Mouse (Mus musculus): ENCODE results near the gene Inafm1. TPM values are rescaled to one million over a fixed set of nuclear protein-coding genes. Genes with fewer than 3 reads are reported as not detected.
"Not testable (repeated sequence)": the region's sequence is repeated elsewhere in the genome, so short reads cannot be mapped to it uniquely, and the experiment has no call there.

The Inafm1 gene
- total and polyA plus RNA-seq, 2 experiments from 2014 or later: 71.3 to 78.4 TPM

GRCm38 (mm10) chr7:16310020-16310520, 36.7 kb upstream of the Inafm1 start:
- Histone ChIP-seq H3K9ac (replicated peaks; ENCODE audit: low read length) (peak overlapping the region; percentile 57), H3K27ac (peak overlapping the region; percentile 65), H3K36me3 (ENCODE audit: insufficient read depth, low read length) (no peaks in the 10 kb centered on the region), H3K4me2 (ENCODE audit: low read depth, low read length) (peak overlapping the region; percentile 92), H3K9me3 (ENCODE audit: low read length) (no peaks in the 10 kb centered on the region), H3K27me3 (ENCODE audit: insufficient read depth, low read length) (no peaks in the 10 kb centered on the region), H3K4me3 (ENCODE audit: low read length) (peak overlapping the region; percentile 60), H3K4me1 (ENCODE audit: insufficient read depth, low read length) (peaks cover 13% of the 10 kb centered on the region)
- ATAC-seq (peak; percentile 6), DNase-seq (ENCODE audit: low spot score) (peak; percentile 78)
- peak; percentile 73 for TF ChIP-seq CTCF (IDR thresholded peaks at IDR 0.05; ENCODE audit: low read depth)
- WGBS: under 1% methylated on average over 38 of the region's 56 CpGs

- peak overlapping the region; percentile 92 for H3K4me2 ChIP-seq (ENCODE audit: low read depth, low read length)
- H3K4me1 ChIP-seq (ENCODE audit: insufficient read depth, low read length): peaks cover 13% of the 10 kb centered on the region
- peak overlapping the region; percentile 57 for H3K9ac ChIP-seq (replicated peaks; ENCODE audit: low read length)
- peak overlapping the region; percentile 60 for H3K4me3 ChIP-seq (ENCODE audit: low read length)
- peak; percentile 87 for DNase-seq (ENCODE audit: low spot score)
- no peaks in the 10 kb centered on the region for H3K27me3 ChIP-seq (ENCODE audit: insufficient read depth, low read length)
- H3K9me3 ChIP-seq (ENCODE audit: low read length): no peaks in the 10 kb centered on the region
- peak overlapping the region; percentile 65 for H3K27ac ChIP-seq
- H3K36me3 ChIP-seq (ENCODE audit: insufficient read depth, low read length): no peaks in the 10 kb centered on the region
- WGBS: 2% methylated on average over 59 of the region's 61 CpGs
- peak; percentile 32 for ATAC-seq
- no peak for TF ChIP-seq CTCF (IDR thresholded peaks at IDR 0.05; ENCODE audit: low read depth)
Measured at GRCm38 (mm10) chr7:16309318-16310019, 36.1 kb upstream of the Inafm1 start.

GRCm38 (mm10) chr7:16308555-16309317, 35.3 kb upstream of the Inafm1 start:
- peaks cover 13% of the 10 kb centered on the region for H3K4me1 ChIP-seq (ENCODE audit: insufficient read depth, low read length)
- peak overlapping the region; percentile 65; the same call in 1 of the 2 replicates for H3K27ac ChIP-seq
- H3K4me3 ChIP-seq (ENCODE audit: low read length): peak overlapping the region; percentile 60
- no peak for TF ChIP-seq CTCF (IDR thresholded peaks at IDR 0.05; ENCODE audit: low read depth)
- H3K4me2 ChIP-seq (ENCODE audit: low read depth, low read length): peak overlapping the region; percentile 92
- no peaks in the 10 kb centered on the region for H3K9me3 ChIP-seq (ENCODE audit: low read length)
- ATAC-seq: no peak
- WGBS: 31% methylated on average over 16 of the region's 16 CpGs
- H3K36me3 ChIP-seq (ENCODE audit: insufficient read depth, low read length): no peaks in the 10 kb centered on the region
- no peaks in the 10 kb centered on the region for H3K27me3 ChIP-seq (ENCODE audit: insufficient read depth, low read length)
- peak; percentile 6 for DNase-seq (ENCODE audit: low spot score)
- peak overlapping the region; percentile 57 for H3K9ac ChIP-seq (replicated peaks; ENCODE audit: low read length)

- Histone ChIP-seq H3K27ac (peak within 1 kb of the TSS; percentile 65), H3K4me2 (ENCODE audit: low read depth, low read length) (peak within 1 kb of the TSS; percentile 92), H3K4me3 (ENCODE audit: low read length) (peak within 1 kb of the TSS; percentile 60), H3K9ac (replicated peaks; ENCODE audit: low read length) (peak within 1 kb of the TSS; percentile 57)
- not testable (repeated sequence) for DNase-seq (ENCODE audit: low spot score); H3K9me3 ChIP-seq (ENCODE audit: low read length); ATAC-seq; H3K36me3 ChIP-seq (ENCODE audit: insufficient read depth, low read length); H3K27me3 ChIP-seq (ENCODE audit: insufficient read depth, low read length); H3K4me1 ChIP-seq (ENCODE audit: insufficient read depth, low read length)
- WGBS: 57% methylated on average over 1 of the region's 1 CpGs
Measured at GRCm38 (mm10) chr7:16308093-16308492, 34.7 kb upstream of the Inafm1 start, which contains the start of gene Bbc3. TSS of gene Bbc3 (plus strand) at chr7:16308393.

GRCm38 (mm10) chr7:16307141-16307540, 33.7 kb upstream of the Inafm1 start:
- H3K4me2 ChIP-seq (ENCODE audit: low read depth, low read length); H3K27me3 ChIP-seq (ENCODE audit: insufficient read depth, low read length); H3K27ac ChIP-seq; H3K9me3 ChIP-seq (ENCODE audit: low read length); H3K9ac ChIP-seq (replicated peaks; ENCODE audit: low read length); ATAC-seq; H3K4me3 ChIP-seq (ENCODE audit: low read length); H3K4me1 ChIP-seq (ENCODE audit: insufficient read depth, low read length); DNase-seq (ENCODE audit: low spot score); H3K36me3 ChIP-seq (ENCODE audit: insufficient read depth, low read length): not testable (repeated sequence)
- WGBS: 72% methylated on average over 6 of the region's 6 CpGs

- TF ChIP-seq CTCF (IDR thresholded peaks at IDR 0.05; ENCODE audit: low read depth): no peak
- peak overlapping the region; percentile 37 for H3K4me3 ChIP-seq (ENCODE audit: low read length)
- ATAC-seq (peak; percentile 93), DNase-seq (ENCODE audit: low spot score) (peak; percentile 97)
- H3K4me2 ChIP-seq (ENCODE audit: low read depth, low read length): peak overlapping the region; percentile 63
- H3K27ac ChIP-seq: peak overlapping the region; percentile 72
- peaks cover 7% of the 10 kb centered on the region; the same call in 1 of the 2 replicates for H3K4me1 ChIP-seq (ENCODE audit: insufficient read depth, low read length)
- H3K9ac ChIP-seq (replicated peaks; ENCODE audit: low read length): peak overlapping the region; percentile 45
- no peaks in the 10 kb centered on the region for H3K27me3 ChIP-seq (ENCODE audit: insufficient read depth, low read length)
- no peaks in the 10 kb centered on the region for H3K36me3 ChIP-seq (ENCODE audit: insufficient read depth, low read length)
- no peaks in the 10 kb centered on the region for H3K9me3 ChIP-seq (ENCODE audit: low read length)
- WGBS: 1% methylated on average over 51 of the region's 52 CpGs
Measured at GRCm38 (mm10) chr7:16299419-16300035, 26.1 kb upstream of the Inafm1 start.
